In the genomic region with DNA sequence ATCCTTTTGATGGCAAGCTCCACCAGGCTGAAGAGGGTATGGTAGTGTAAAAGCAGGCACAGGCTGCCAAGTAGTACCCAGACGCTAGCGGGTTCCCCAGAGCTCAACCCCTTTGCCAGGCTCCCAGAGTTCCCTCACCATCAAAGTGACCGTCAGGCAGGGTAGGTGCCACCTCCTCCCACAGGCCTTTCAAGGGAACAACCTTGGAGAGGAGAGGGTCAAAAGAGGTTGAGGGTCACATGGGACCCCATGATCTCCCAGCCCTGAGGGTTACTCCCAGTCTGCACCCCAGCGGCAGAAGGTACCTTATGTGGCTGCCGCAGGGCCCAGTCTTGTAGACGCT, we compare ENCODE assay signal across 10 mouse cellular contexts. TPM values are rescaled to one million over a fixed set of nuclear protein-coding genes. Genes with fewer than 3 reads are reported as not detected.
DNase-seq lines count a peak whose midpoint lies in the region; ATAC-seq and TF ChIP-seq lines count a peak whose summit lies in the region.
"Had no signal": no experiment of that assay in that cellular context is flagged by ENCODE, and none has a peak within 500 bp of the region (broad histone marks: within the 10 kb centered on the region; RNA-seq: fewer than 3 reads in every experiment).

No protein-coding gene starts in this region.

- TF ChIP-seq CTCF in heart, adult 2 months (IDR thresholded peaks at IDR 0.05): no peak
- TF ChIP-seq CTCF in bone marrow macrophage, adult 2 months (IDR thresholded peaks at IDR 0.05; ENCODE audit: low read depth, low read length): no peak

- H3K9ac ChIP-seq in heart, adult 2 months (ENCODE audit: low read depth, low read length): peak overlapping the region; percentile 76
- H3K9ac ChIP-seq in hindbrain, embryonic 12.5 days: peak overlapping the region; percentile 70; the same call in 1 of the 2 replicates
- H3K9ac ChIP-seq in midbrain, embryonic 11.5 days (ENCODE audit: low read length): no peak overlapping the region

- DNase-seq in heart, adult 2 months: no peak
- no peak for DNase-seq in heart, adult 8-10 months (ENCODE audit: low spot score)
- DNase-seq in midbrain, embryonic 11.5 days (ENCODE audit: low spot score, missing footprints): no peak
- DNase-seq in left cerebral cortex, adult 18-20 months (ENCODE audit: low spot score in 2 of 2): no peak
- no peak for DNase-seq in retina, embryonic 14.5 days (ENCODE audit: low spot score)

- peak overlapping the region; percentile 83 for H3K4me2 ChIP-seq in hindbrain, embryonic 12.5 days (replicated peaks)
- H3K4me2 ChIP-seq in midbrain, embryonic 11.5 days: peak overlapping the region; percentile 71

- TF ChIP-seq EP300 in heart, adult 2 months (IDR thresholded peaks at IDR 0.05; ENCODE audit: insufficient read depth, low read depth, low read length): 0 out of 2 replicates have a peak, but pooled peaks have one; percentile 6

- 59% methylated on average over 6 of the region's 6 CpGs for WGBS in heart, adult 2 months
- WGBS in hindbrain, embryonic 12.5 days: 83% methylated on average over 6 of the region's 6 CpGs
- WGBS in midbrain, embryonic 11.5 days: 77% methylated on average over 6 of the region's 6 CpGs

- 0 out of 2 replicates have a peak, but pooled peaks cover 1% of the 10 kb centered on the region for H3K79me2 ChIP-seq in heart, adult 2 months (replicated peaks; ENCODE audit: control insufficient read depth, insufficient read depth, low read length)

- no peaks in the 10 kb centered on the region for H3K9me3 ChIP-seq in hindbrain, embryonic 12.5 days (replicated peaks)
- H3K9me3 ChIP-seq in midbrain, embryonic 11.5 days (ENCODE audit: control insufficient read depth, low read length): no peaks in the 10 kb centered on the region

- no peak for TF ChIP-seq POLR2A in heart, adult 2 months (IDR thresholded peaks at IDR 0.05; ENCODE audit: insufficient read depth, low read depth, low read length)
- no peak for TF ChIP-seq POLR2A in bone marrow macrophage, adult 2 months (IDR thresholded peaks at IDR 0.05; ENCODE audit: borderline replicate concordance, low read depth, low read length)

- ATAC-seq in hindbrain, embryonic 12.5 days (ENCODE audit: low FRiP score): no peak
- no peak for ATAC-seq in midbrain, embryonic 11.5 days (ENCODE audit: low FRiP score)
- no peak for ATAC-seq in megakaryocyte, adult 5-6 weeks (ENCODE audit: poor library complexity, severe bottlenecking)
- ATAC-seq: inflammation-experienced regulatory T-cells, adult 6 months had no signal

- H3K36me3 ChIP-seq in heart, adult 2 months (ENCODE audit: control insufficient read depth, insufficient read depth, low read length): no peaks in the 10 kb centered on the region
- H3K36me3 ChIP-seq in hindbrain, embryonic 12.5 days: peaks cover 43% of the 10 kb centered on the region
- peaks cover 4% of the 10 kb centered on the region; the same call in 1 of the 2 replicates for H3K36me3 ChIP-seq in midbrain, embryonic 11.5 days (ENCODE audit: control insufficient read depth, insufficient read depth, low read length)

- no peak overlapping the region for H3K4me3 ChIP-seq in heart, adult 2 months
- peak overlapping the region; percentile 68 for H3K4me3 ChIP-seq in bone marrow macrophage, adult 2 months (ENCODE audit: insufficient read depth, low read length)
- no peak overlapping the region for H3K4me3 ChIP-seq in hindbrain, embryonic 12.5 days
- H3K4me3 ChIP-seq in midbrain, embryonic 11.5 days (ENCODE audit: low read depth, low read length): no peak overlapping the region

- intact Hi-C loops in heart, adult 2 months (cut with DNase I): no loop called here

- no peaks in the 10 kb centered on the region for H3K27me3 ChIP-seq in heart, adult 2 months (ENCODE audit: control insufficient read depth, insufficient read depth, low read length)
- H3K27me3 ChIP-seq in hindbrain, embryonic 12.5 days: no peaks in the 10 kb centered on the region
- H3K27me3 ChIP-seq in midbrain, embryonic 11.5 days (ENCODE audit: control insufficient read depth, insufficient read depth, low read length): no peaks in the 10 kb centered on the region
- H3K27me3 ChIP-seq: CH12.LX had no signal

- peak overlapping the region; percentile 98 for H3K27ac ChIP-seq in heart, adult 2 months
- no peak overlapping the region for H3K27ac ChIP-seq in bone marrow macrophage, adult 2 months (ENCODE audit: insufficient read depth, low read depth, low read length)
- H3K27ac ChIP-seq in hindbrain, embryonic 12.5 days: peak overlapping the region; percentile 90
- no peak overlapping the region; the same call in 1 of the 2 replicates for H3K27ac ChIP-seq in midbrain, embryonic 11.5 days (ENCODE audit: low read depth, low read length)

- peaks cover 7% of the 10 kb centered on the region for H3K4me1 ChIP-seq in heart, adult 2 months (ENCODE audit: control insufficient read depth, insufficient read depth, low read length)
- peaks cover 24% of the 10 kb centered on the region for H3K4me1 ChIP-seq in bone marrow macrophage, adult 2 months (ENCODE audit: control insufficient read depth, insufficient read depth, low read length)
- peaks cover 41% of the 10 kb centered on the region for H3K4me1 ChIP-seq in hindbrain, embryonic 12.5 days
- H3K4me1 ChIP-seq in midbrain, embryonic 11.5 days (ENCODE audit: control insufficient read depth, insufficient read depth, low read length): peaks cover 30% of the 10 kb centered on the region

RNA-seq across cellular contexts. Expression of a gene that starts 1.4 kb away (rescaled TPM):
- total RNA-seq in heart, adult 2 months (2021): 1 to 10 TPM; 8.3 to 8.4 TPM
- 8.0 and 11.0 TPM in 2 replicates for polyA plus RNA-seq in heart, adult 2 months (2012; rRNA removed)
- 10 to 100 TPM; 10.3 to 17.1 (median 14.7) TPM for total RNA-seq in heart, adult 8-10 months (2022)
- polyA plus RNA-seq in bone marrow macrophage, adult 2 months (2012; ENCODE audit: insufficient read depth, insufficient read length, missing spikeins): 19.5 and 26.3 TPM in 2 replicates
- polyA plus RNA-seq in hindbrain, embryonic 12.5 days (2016; fragmentation: Nextera tagmentation; extraction: Ambion mirVana): 26.6 and 29.6 TPM in 2 replicates
- 24.6 and 28.9 TPM in 2 replicates for polyA plus RNA-seq in midbrain, embryonic 11.5 days (2014; fragmentation: Nextera tagmentation; extraction: Ambion mirVana)
- 6.3 and 6.7 TPM in 2 replicates for total RNA-seq in megakaryocyte, adult 5-6 weeks (2015)
- 4.4 and 10.2 TPM in 2 replicates for total RNA-seq in megakaryocyte, adult 5-6 weeks (2017)
- total RNA-seq in left cerebral cortex, adult 18-20 months (2021): 10 to 100 TPM; 16.2 to 21.2 TPM

RNA-seq across cellular contexts. Expression of a gene that starts 1.9 kb away (rescaled TPM):
- 10 to 100 TPM; 56.4 to 57.9 TPM for total RNA-seq in heart, adult 2 months (2021)
- polyA plus RNA-seq in heart, adult 2 months (2012; rRNA removed): 37.6 and 41.0 TPM in 2 replicates
- total RNA-seq in heart, adult 8-10 months (2022): 10 to 100 TPM; 49.2 to 62.8 (median 56.5) TPM
- polyA plus RNA-seq in bone marrow macrophage, adult 2 months (2012; ENCODE audit: insufficient read depth, insufficient read length, missing spikeins): 103 and 109 TPM in 2 replicates
- 67.1 and 76.9 TPM in 2 replicates for polyA plus RNA-seq in hindbrain, embryonic 12.5 days (2016; fragmentation: Nextera tagmentation; extraction: Ambion mirVana)
- polyA plus RNA-seq in midbrain, embryonic 11.5 days (2014; fragmentation: Nextera tagmentation; extraction: Ambion mirVana): 37.8 and 42.6 TPM in 2 replicates
- total RNA-seq in megakaryocyte, adult 5-6 weeks (2015): 39.0 and 41.4 TPM in 2 replicates
- total RNA-seq in megakaryocyte, adult 5-6 weeks (2017): 187 and 200 TPM in 2 replicates
- total RNA-seq in left cerebral cortex, adult 18-20 months (2021): 10 to 100 TPM; 75.6 to 81.7 TPM

RNA-seq across cellular contexts. Expression of a gene that starts 10.5 kb away (rescaled TPM):
- total RNA-seq in heart, adult 2 months (2021): 1,000 to 10,000 TPM in 1 of 2 experiments, 100 to 1,000 TPM in 1; 943 to 1,108 TPM
- 1,263 and 1,990 TPM in 2 replicates for polyA plus RNA-seq in heart, adult 2 months (2012; rRNA removed)
- total RNA-seq in heart, adult 8-10 months (2022): 1,000 to 10,000 TPM in 3 of 4 experiments, 100 to 1,000 TPM in 1; 949 to 1,112 (median 1,023) TPM
- 104 and 108 TPM in 2 replicates for polyA plus RNA-seq in bone marrow macrophage, adult 2 months (2012; ENCODE audit: insufficient read depth, insufficient read length, missing spikeins)
- 177 and 220 TPM in 2 replicates for polyA plus RNA-seq in hindbrain, embryonic 12.5 days (2016; fragmentation: Nextera tagmentation; extraction: Ambion mirVana)
- polyA plus RNA-seq in midbrain, embryonic 11.5 days (2014; fragmentation: Nextera tagmentation; extraction: Ambion mirVana): 209 and 229 TPM in 2 replicates
- total RNA-seq in megakaryocyte, adult 5-6 weeks (2015): 113 and 114 TPM in 2 replicates
- total RNA-seq in megakaryocyte, adult 5-6 weeks (2017): 84.8 and 86.1 TPM in 2 replicates
- 100 to 1,000 TPM; 219 to 232 TPM for total RNA-seq in left cerebral cortex, adult 18-20 months (2021)

RNA-seq across cellular contexts. Expression of a gene that starts 32.8 kb away (rescaled TPM):
- 100 to 1,000 TPM; 748 to 861 TPM for total RNA-seq in heart, adult 2 months (2021)
- polyA plus RNA-seq in heart, adult 2 months (2012; rRNA removed): 880 and 1,041 TPM in 2 replicates
- 100 to 1,000 TPM; 763 to 919 (median 846) TPM for total RNA-seq in heart, adult 8-10 months (2022)
- polyA plus RNA-seq in bone marrow macrophage, adult 2 months (2012; ENCODE audit: insufficient read depth, insufficient read length, missing spikeins): 1,336 and 1,616 TPM in 2 replicates
- 530 and 668 TPM in 2 replicates for polyA plus RNA-seq in hindbrain, embryonic 12.5 days (2016; fragmentation: Nextera tagmentation; extraction: Ambion mirVana)
- polyA plus RNA-seq in midbrain, embryonic 11.5 days (2014; fragmentation: Nextera tagmentation; extraction: Ambion mirVana): 752 and 845 TPM in 2 replicates
- total RNA-seq in megakaryocyte, adult 5-6 weeks (2015): 1,580 and 1,599 TPM in 2 replicates
- 1,732 and 1,915 TPM in 2 replicates for total RNA-seq in megakaryocyte, adult 5-6 weeks (2017)
- 1,000 to 10,000 TPM in 1 of 2 experiments, 100 to 1,000 TPM in 1; 965 to 1,061 TPM for total RNA-seq in left cerebral cortex, adult 18-20 months (2021)

RNA-seq across cellular contexts. Expression of a gene that starts 33.2 kb away (rescaled TPM):
- total RNA-seq in heart, adult 2 months (2021): 10 to 100 TPM; 11.1 to 11.8 TPM
- polyA plus RNA-seq in heart, adult 2 months (2012; rRNA removed): 18.0 and 19.4 TPM in 2 replicates
- total RNA-seq in heart, adult 8-10 months (2022): 10 to 100 TPM; 10.5 to 16.3 (median 14.6) TPM
- polyA plus RNA-seq in bone marrow macrophage, adult 2 months (2012; ENCODE audit: insufficient read depth, insufficient read length, missing spikeins): 27.2 and 36.2 TPM in 2 replicates
- 50.0 and 58.8 TPM in 2 replicates for polyA plus RNA-seq in hindbrain, embryonic 12.5 days (2016; fragmentation: Nextera tagmentation; extraction: Ambion mirVana)
- 134 and 142 TPM in 2 replicates for polyA plus RNA-seq in midbrain, embryonic 11.5 days (2014; fragmentation: Nextera tagmentation; extraction: Ambion mirVana)
- total RNA-seq in megakaryocyte, adult 5-6 weeks (2015): 34.0 and 46.2 TPM in 2 replicates
- 40.3 and 45.5 TPM in 2 replicates for total RNA-seq in megakaryocyte, adult 5-6 weeks (2017)
- 10 to 100 TPM; 32.2 to 39.3 TPM for total RNA-seq in left cerebral cortex, adult 18-20 months (2021)

Comparison
In these comparisons a context has a peak if more than half of its experiments do, and no peak if none do; other contexts are left out.
1. H3K27ac ChIP-seq: peak in heart, adult 2 months (single experiment) and hindbrain, embryonic 12.5 days (single experiment); none in bone marrow macrophage, adult 2 months (single experiment) and midbrain, embryonic 11.5 days (single experiment).
2. RNA of a gene that starts 10.5 kb away (total RNA-seq): 943 to 1,108 TPM in heart, adult 2 months and 949 to 1,112 TPM in heart, adult 8-10 months; 219 to 232 TPM in left cerebral cortex, adult 18-20 months and 84.8 to 114 TPM in megakaryocyte, adult 5-6 weeks; every median in the first group is over 4 times any median in the second.